Mouse (Mus musculus): ENCODE measurements around the gene Sh3pxd2a. TPM values are rescaled to one million over a fixed set of nuclear protein-coding genes. Genes with fewer than 3 reads are reported as not detected.

The Sh3pxd2a gene
- polyA plus RNA-seq, 1 experiment from 2014 or later = 1.7 TPM

DNA sequence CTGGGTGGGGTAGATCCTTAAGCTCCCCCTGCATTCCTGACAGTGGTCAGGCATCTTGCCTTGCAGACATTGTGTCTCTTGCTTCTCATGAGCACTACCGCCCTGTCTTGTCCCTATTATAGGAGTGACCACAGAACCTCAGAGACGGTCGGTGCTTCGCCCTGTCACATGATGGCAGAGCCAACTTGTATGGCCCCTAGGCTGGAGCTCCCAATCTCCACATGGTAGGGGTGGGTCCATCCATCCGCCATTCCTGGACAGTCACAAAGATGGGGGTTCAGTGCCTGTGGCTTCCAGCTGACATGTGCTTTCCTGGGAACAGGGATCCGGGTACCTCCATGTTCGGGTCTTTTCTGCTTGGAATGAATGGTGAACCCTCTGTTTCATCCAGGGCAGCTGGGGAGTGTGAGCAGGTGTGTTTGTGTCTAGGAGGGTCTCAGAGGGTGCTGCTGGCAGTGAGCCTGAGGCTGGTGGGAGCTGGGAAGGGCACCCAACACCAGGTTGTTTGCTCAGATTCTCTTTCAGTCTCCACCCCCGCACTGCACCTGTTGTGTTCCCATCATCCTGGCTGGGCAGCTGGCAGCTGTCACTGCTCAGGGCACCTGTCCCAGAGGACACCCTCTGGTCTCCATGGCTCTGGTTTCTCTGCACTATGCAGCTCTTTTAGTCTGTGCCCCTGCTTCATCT, 241.9 kb downstream of the Sh3pxd2a start:
- DNase-seq (ENCODE audit: low spot score) = no peak
- H3K4me3 ChIP-seq = no peak overlapping the region
- no peaks in the 10 kb centered on the region for H3K36me3 ChIP-seq
- H3K4me1 ChIP-seq = peaks cover 14% of the 10 kb centered on the region
- H3K9me3 ChIP-seq (replicated peaks) = no peaks in the 10 kb centered on the region
- WGBS = 92% methylated on average over 8 of the region's 8 CpGs
- no peak overlapping the region for H3K27ac ChIP-seq (replicated peaks)
- no peaks in the 10 kb centered on the region for H3K27me3 ChIP-seq (ENCODE audit: low read depth, poor library complexity, severe bottlenecking)

GRCm38 (mm10) chr19:47221500-47222153, 242.6 kb downstream of the Sh3pxd2a start:
- no peak for DNase-seq (ENCODE audit: low spot score)

DNA sequence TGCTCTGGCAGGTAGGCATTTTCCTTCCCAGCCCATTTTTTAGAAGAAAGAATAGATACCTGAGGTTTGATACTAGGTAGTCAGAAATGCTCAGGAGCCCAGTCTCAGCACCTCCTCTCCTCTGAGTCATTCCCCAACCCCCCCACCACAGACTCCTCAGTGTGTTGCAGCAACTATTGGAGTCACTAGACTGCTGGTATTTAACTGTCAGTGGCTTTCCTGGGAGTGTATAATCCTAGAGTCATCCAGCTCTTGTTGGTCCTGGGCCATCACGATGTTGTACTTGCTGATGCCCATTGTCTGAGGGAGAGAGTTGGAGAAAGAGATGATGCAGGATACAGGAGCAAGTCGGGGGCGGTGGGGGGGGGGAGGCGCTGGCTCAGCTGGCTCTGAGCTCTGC, 243.2 kb downstream of the Sh3pxd2a start:
- Histone ChIP-seq H3K36me3 (no peaks in the 10 kb centered on the region), H3K9me3 (replicated peaks) (no peaks in the 10 kb centered on the region), H3K27me3 (ENCODE audit: low read depth, poor library complexity, severe bottlenecking) (no peaks in the 10 kb centered on the region), H3K4me3 (no peak overlapping the region), H3K4me1 (peaks cover 14% of the 10 kb centered on the region), H3K27ac (replicated peaks) (no peak overlapping the region)
- no peak for DNase-seq (ENCODE audit: low spot score)
- 80% methylated on average over 4 of the region's 4 CpGs for WGBS

More at GRCm38 (mm10) chr19:47221500-47222153, 242.6 kb downstream of the Sh3pxd2a start:
- WGBS = 78% methylated on average over 7 of the region's 7 CpGs
- peaks cover 14% of the 10 kb centered on the region for H3K4me1 ChIP-seq
- no peaks in the 10 kb centered on the region for H3K36me3 ChIP-seq
- H3K9me3 ChIP-seq (replicated peaks) = no peaks in the 10 kb centered on the region
- H3K4me3 ChIP-seq = no peak overlapping the region
- H3K27me3 ChIP-seq (ENCODE audit: low read depth, poor library complexity, severe bottlenecking) = no peaks in the 10 kb centered on the region
- no peak overlapping the region for H3K27ac ChIP-seq (replicated peaks)

- DNase-seq (ENCODE audit: low spot score) = no peak
- peaks cover 14% of the 10 kb centered on the region for H3K4me1 ChIP-seq
- H3K9me3 ChIP-seq (replicated peaks) = no peaks in the 10 kb centered on the region
- 82% methylated on average over 2 of the region's 2 CpGs for WGBS
- no peaks in the 10 kb centered on the region for H3K27me3 ChIP-seq (ENCODE audit: low read depth, poor library complexity, severe bottlenecking)
- H3K27ac ChIP-seq (replicated peaks) = no peak overlapping the region
- no peak overlapping the region for H3K4me3 ChIP-seq
- H3K36me3 ChIP-seq = no peaks in the 10 kb centered on the region
Measured at GRCm38 (mm10) chr19:47220232-47220631, 244.0 kb downstream of the Sh3pxd2a start.

GRCm38 (mm10) chr19:47219622-47220021, 244.6 kb downstream of the Sh3pxd2a start:
- Histone ChIP-seq H3K36me3 (no peaks in the 10 kb centered on the region), H3K9me3 (replicated peaks) (no peaks in the 10 kb centered on the region), H3K27ac (replicated peaks) (no peak overlapping the region), H3K27me3 (ENCODE audit: low read depth, poor library complexity, severe bottlenecking) (no peaks in the 10 kb centered on the region), H3K4me3 (no peak overlapping the region), H3K4me1 (peaks cover 14% of the 10 kb centered on the region)
- DNase-seq (ENCODE audit: low spot score) = no peak
- 82% methylated on average over 4 of the region's 4 CpGs for WGBS

GRCm38 (mm10) chr19:47216766-47217165, 247.4 kb downstream of the Sh3pxd2a start:
- Histone ChIP-seq H3K9me3 (replicated peaks) (no peaks in the 10 kb centered on the region), H3K4me1 (peaks cover 14% of the 10 kb centered on the region), H3K27me3 (ENCODE audit: low read depth, poor library complexity, severe bottlenecking) (no peaks in the 10 kb centered on the region), H3K4me3 (no peak overlapping the region), H3K36me3 (no peaks in the 10 kb centered on the region), H3K27ac (replicated peaks) (no peak overlapping the region)
- WGBS = 94% methylated on average over 5 of the region's 5 CpGs
- no peak for DNase-seq (ENCODE audit: low spot score)

GRCm38 (mm10) chr19:47213470-47213869, 250.7 kb downstream of the Sh3pxd2a start:
- Histone ChIP-seq H3K36me3 (no peaks in the 10 kb centered on the region), H3K27ac (replicated peaks) (no peak overlapping the region), H3K4me1 (peaks cover 12% of the 10 kb centered on the region), H3K4me3 (no peak overlapping the region), H3K9me3 (replicated peaks) (no peaks in the 10 kb centered on the region), H3K27me3 (ENCODE audit: low read depth, poor library complexity, severe bottlenecking) (no peaks in the 10 kb centered on the region)
- no peak for DNase-seq (ENCODE audit: low spot score)
- 68% methylated on average over 1 of the region's 1 CpGs for WGBS

DNA sequence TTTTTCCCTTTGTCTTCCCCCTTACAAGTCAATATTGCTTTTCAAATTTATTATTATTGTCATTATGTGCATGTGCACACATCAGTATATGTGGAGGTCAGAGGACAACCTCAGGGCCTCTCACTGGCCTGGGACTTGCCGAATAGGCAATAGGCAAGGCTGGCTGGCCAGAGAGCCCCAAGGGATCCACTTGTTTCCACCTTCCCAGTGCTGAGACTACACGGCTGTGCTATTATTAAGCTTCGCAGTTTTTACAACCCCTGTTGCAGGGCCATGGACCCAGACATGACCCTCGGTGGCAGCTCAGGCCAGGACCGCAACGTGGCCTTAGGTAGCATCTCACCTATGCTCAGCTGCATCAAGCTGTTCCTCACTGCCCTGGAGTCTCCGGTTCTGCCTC, 251.8 kb downstream of the Sh3pxd2a start:
- H3K36me3 ChIP-seq = no peaks in the 10 kb centered on the region
- WGBS = 85% methylated on average over 7 of the region's 7 CpGs
- no peaks in the 10 kb centered on the region for H3K27me3 ChIP-seq (ENCODE audit: low read depth, poor library complexity, severe bottlenecking)
- no peak overlapping the region for H3K4me3 ChIP-seq
- H3K4me1 ChIP-seq = peaks cover 12% of the 10 kb centered on the region
- DNase-seq (ENCODE audit: low spot score) = no peak
- H3K27ac ChIP-seq (replicated peaks) = peak overlapping the region; percentile 43; the same call in 1 of the 2 replicates
- no peaks in the 10 kb centered on the region for H3K9me3 ChIP-seq (replicated peaks)

DNA sequence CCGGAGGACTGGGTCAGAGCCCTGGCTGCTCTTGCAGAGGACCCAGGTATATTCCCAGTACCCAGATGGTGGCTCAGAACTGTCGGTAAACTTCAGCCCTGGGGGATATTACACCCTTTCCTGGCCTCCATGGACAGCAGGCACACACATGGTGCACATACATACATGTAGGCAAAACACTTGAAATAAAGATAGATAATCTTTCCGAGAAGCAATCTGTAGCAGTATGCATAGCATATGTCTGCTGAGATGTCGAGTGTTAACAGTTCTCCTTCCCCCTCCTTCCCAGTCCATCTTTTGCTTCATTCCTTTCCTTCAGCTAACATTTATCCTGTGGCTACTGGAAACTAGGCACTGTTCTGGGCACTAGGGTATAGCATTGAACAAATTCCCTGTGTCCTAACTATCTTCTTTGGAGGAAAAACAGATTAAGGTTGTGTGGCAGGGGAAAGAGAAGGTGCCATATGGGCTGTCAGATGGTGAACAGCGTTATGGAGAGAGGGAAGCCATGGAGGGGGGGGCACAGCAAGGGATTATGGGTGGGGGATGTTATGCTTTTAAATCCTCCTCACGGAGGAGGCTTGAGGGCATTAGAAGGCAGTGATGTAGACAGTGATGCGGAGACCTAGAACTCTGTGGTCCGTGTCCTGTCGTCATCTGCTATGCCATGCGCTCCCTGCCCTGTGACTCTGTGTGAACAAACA, 252.4 kb downstream of the Sh3pxd2a start:
- 80% methylated on average over 10 of the region's 10 CpGs for WGBS
- Histone ChIP-seq H3K36me3 (no peaks in the 10 kb centered on the region), H3K4me1 (peaks cover 12% of the 10 kb centered on the region), H3K4me3 (no peak overlapping the region), H3K27ac (replicated peaks) (peak overlapping the region; percentile 43; the same call in 1 of the 2 replicates), H3K9me3 (replicated peaks) (no peaks in the 10 kb centered on the region), H3K27me3 (ENCODE audit: low read depth, poor library complexity, severe bottlenecking) (no peaks in the 10 kb centered on the region)
- DNase-seq (ENCODE audit: low spot score) = no peak

GRCm38 (mm10) chr19:47210432-47210831, 253.8 kb downstream of the Sh3pxd2a start:
- 90% methylated on average over 4 of the region's 4 CpGs for WGBS
- Histone ChIP-seq H3K36me3 (no peaks in the 10 kb centered on the region), H3K9me3 (replicated peaks) (no peaks in the 10 kb centered on the region), H3K4me1 (peaks cover 12% of the 10 kb centered on the region), H3K27me3 (ENCODE audit: low read depth, poor library complexity, severe bottlenecking) (no peaks in the 10 kb centered on the region), H3K4me3 (no peak overlapping the region), H3K27ac (replicated peaks) (no peak overlapping the region)
- no peak for DNase-seq (ENCODE audit: low spot score)
